Mouse (Mus musculus) heart, postnatal 0 days (tissue): ENCODE measurements around the gene Cdkn2d. TPM values are rescaled to one million over a fixed set of nuclear protein-coding genes. Genes with fewer than 3 reads are reported as not detected.

Source experiments
- ATAC-seq: fragments of 200-750 bp; cut with Nextera tagmentation; 2 replicates; pipeline ENCODE4 v1.8.0; 2017; ENCODE audit warnings: low read depth, moderate number of reproducible peaks, moderate library complexity; ENCODE audit not compliant: insufficient read depth
- DNase-seq: peaks from one replicate; pipeline ENCODE4 v3.0.0-alpha.2; 2016; ENCODE audit warnings: low spot score
- H3K27ac ChIP-seq: fragments of 300-500 bp; sonication (generic); 2 replicates; pipeline ENCODE4 v1.5.1; 2014; ENCODE audit warnings: low read depth, mild to moderate bottlenecking
- H3K27me3 ChIP-seq: fragments of 300-500 bp; sonication (generic); 2 replicates; pipeline ENCODE4 v1.6.1; 2014; ENCODE audit warnings: low read length, mixed read lengths; ENCODE audit not compliant: control insufficient read depth, insufficient read depth
- H3K36me3 ChIP-seq: fragments of 300-500 bp; sonication (generic); replicated peaks from 2 replicates; pipeline ENCODE4 v1.6.1; 2014; ENCODE audit warnings: low read length, mixed read lengths; ENCODE audit not compliant: control insufficient read depth, insufficient read depth
- H3K4me1 ChIP-seq: fragments of 300-500 bp; sonication (generic); 2 replicates; pipeline ENCODE4 v1.6.1; 2014; ENCODE audit warnings: antibody characterized with exemption; ENCODE audit not compliant: control insufficient read depth, insufficient read depth
- H3K4me2 ChIP-seq: fragments of 300-500 bp; sonication (generic); 2 replicates; pipeline ENCODE4 v1.6.1; 2014; ENCODE audit warnings: low read depth, mild to moderate bottlenecking, low read length, moderate library complexity
- H3K4me3 ChIP-seq: fragments of 300-500 bp; sonication (generic); 2 replicates; pipeline ENCODE4 v1.5.1; 2014; ENCODE audit warnings: low read depth, low read length
- H3K9ac ChIP-seq: fragments of 300-500 bp; sonication (generic); replicated peaks from 2 replicates; pipeline ENCODE4 v1.6.1; 2014; ENCODE audit warnings: low read depth, low read length, mixed read lengths
- H3K9me3 ChIP-seq: fragments of 300-500 bp; sonication (generic); replicated peaks from 2 replicates; pipeline ENCODE4 v1.6.1; 2016; ENCODE audit warnings: low read length; ENCODE audit not compliant: control insufficient read depth
- CTCF ChIP-seq: IDR thresholded peaks from 2 replicates; pipeline ENCODE4 v1.5.1; 2016; ENCODE audit warnings: antibody characterized with exemption, control low read depth, low read depth
- EP300 ChIP-seq: IDR thresholded peaks from 2 replicates; pipeline ENCODE4 v1.6.1; 2016; ENCODE audit warnings: antibody characterized with exemption, low read depth
- WGBS: fragments of 180-500 bp; shearing (Covaris S2); extraction: QIAGEN DNeasy Blood & Tissue Kit; methylation state at CpG from one replicate; pipeline ENCODE4 v1.1.7; 2014; 5-methylcytosine and 5-hydroxymethylcytosine counted together
- polyA plus RNA-seq: library from polyadenylated mRNA; unstranded; fragments of >200 nt; fragmentation: Nextera tagmentation; extraction: Ambion mirVana; gene quantifications from 2 replicates; pipeline ENCODE4 v1.2.1, GENCODE M21; 2015
- total RNA-seq: library from RNA; depleted of rRNA; stranded (reverse); fragments of >200 nt; gene quantifications from 2 replicates; pipeline ENCODE4 v1.2.3, GENCODE M21; 2014; ENCODE audit warnings: low replicate concordance

Gene Cdkn2d
- total and polyA plus RNA-seq, 2 experiments from 2014 or later, result 65.8 to 67.4 TPM

DNA sequence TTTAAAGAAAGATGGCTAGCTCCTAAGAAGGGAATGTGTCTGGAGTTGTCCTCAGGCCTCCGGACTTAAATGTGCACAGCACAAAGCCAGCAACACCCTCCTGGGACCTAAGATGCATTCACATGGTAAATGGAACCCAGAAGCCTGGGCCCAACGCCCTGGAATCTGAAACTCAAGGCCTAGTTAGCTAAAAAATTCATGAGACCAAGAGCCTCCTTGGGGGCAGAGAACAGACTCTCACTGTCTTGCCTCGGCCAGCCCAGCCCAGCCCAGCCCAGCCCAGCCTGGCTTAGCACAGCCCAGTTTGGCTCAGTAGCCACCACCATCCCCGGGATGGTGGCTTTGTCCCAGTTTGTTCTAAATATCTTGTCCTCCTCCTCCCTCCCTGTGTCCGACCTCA is 24.2 kb upstream of the Cdkn2d start:
- H3K9me3 ChIP-seq, result no peaks in the 10 kb centered on the region

DNA sequence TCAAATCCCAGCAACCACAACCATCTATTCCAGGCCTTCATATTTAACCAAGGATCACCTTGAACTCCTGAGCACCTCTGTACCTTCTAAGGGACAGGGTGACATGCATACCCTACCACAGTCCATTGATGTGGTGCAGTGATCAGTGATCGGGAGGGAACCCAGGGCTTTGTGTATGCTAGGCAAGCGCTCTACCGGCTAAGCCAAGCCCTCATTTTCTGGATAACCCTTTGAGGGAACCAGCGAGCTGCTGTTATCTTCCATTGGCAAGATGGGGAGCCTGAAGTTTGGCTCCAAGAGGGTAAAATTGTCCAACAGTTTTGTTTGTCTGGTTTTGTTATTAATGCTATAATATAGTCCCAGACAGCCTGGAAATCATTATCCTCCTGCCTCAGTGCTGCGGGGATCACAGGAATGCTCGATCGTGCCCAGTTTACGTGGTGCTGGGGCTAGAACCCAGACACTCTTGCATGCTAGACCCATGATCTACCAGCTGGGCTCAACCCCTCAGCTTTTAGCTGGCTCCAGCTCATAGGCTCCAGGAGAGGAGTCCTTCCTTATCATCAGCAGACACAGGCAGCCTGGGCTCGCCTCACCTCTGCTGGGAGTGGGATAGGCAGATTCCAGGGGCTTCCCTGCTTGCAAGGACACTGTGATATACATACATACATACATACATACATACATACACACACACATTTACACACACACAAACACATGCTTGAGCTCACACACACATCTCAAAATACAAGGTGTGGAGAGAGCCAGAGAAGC is 23.3 kb upstream of the Cdkn2d start:
- WGBS, result 87% methylated on average over 9 of the region's 9 CpGs
- no peak for DNase-seq
- Histone ChIP-seq H3K9me3 (no peaks in the 10 kb centered on the region), H3K4me3 (no peak overlapping the region), H3K4me1 (no peaks in the 10 kb centered on the region), H3K27me3 (peaks cover 12% of the 10 kb centered on the region), H3K36me3 (no peaks in the 10 kb centered on the region), H3K4me2 (no peak overlapping the region), H3K9ac (no peak overlapping the region), H3K27ac (no peak overlapping the region)
- ATAC-seq, result no peak
- no peak for TF ChIP-seq CTCF
- TF ChIP-seq EP300, result no peak

More for the DNA sequence above, 24.2 kb upstream of the Cdkn2d start:
- Histone ChIP-seq H3K27ac (no peak overlapping the region), H3K36me3 (no peaks in the 10 kb centered on the region), H3K4me1 (no peaks in the 10 kb centered on the region), H3K9ac (no peak overlapping the region), H3K4me3 (no peak overlapping the region), H3K27me3 (peaks cover 12% of the 10 kb centered on the region), H3K4me2 (no peak overlapping the region)
- DNase-seq (no peak), ATAC-seq (no peak)
- 55% methylated on average over 5 of the region's 5 CpGs for WGBS
- no peak for TF ChIP-seq CTCF
- no peak for TF ChIP-seq EP300

DNA sequence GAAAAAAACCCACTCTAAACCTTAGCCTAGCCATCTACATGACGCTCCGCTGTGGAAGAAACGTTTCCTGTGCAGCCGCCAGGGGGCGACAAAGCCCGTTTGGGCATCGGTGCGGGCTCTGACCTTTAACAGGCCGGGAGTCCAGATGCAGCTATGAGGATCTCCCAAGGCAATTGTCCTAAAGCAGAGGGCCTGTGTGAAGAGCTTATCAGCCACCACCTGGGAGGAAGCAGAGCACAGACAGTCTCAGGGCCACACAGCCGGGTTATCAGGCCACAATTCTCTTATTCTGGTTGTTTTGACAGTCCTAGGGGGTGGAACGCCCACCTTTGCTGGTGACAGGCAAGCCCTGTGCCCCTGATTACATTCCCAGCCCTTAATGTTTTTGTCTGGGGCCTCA is 22.2 kb upstream of the Cdkn2d start:
- WGBS, result 8% methylated on average over 11 of the region's 11 CpGs
- Histone ChIP-seq H3K27ac (no peak overlapping the region), H3K27me3 (peaks cover 12% of the 10 kb centered on the region), H3K4me1 (no peaks in the 10 kb centered on the region), H3K36me3 (no peaks in the 10 kb centered on the region), H3K9me3 (no peaks in the 10 kb centered on the region), H3K4me2 (no peak overlapping the region), H3K4me3 (no peak overlapping the region), H3K9ac (no peak overlapping the region)
- ATAC-seq (peak; percentile 83), DNase-seq (peak; percentile 87)
- TF ChIP-seq CTCF (peak; percentile 96), EP300 (no peak)

DNA sequence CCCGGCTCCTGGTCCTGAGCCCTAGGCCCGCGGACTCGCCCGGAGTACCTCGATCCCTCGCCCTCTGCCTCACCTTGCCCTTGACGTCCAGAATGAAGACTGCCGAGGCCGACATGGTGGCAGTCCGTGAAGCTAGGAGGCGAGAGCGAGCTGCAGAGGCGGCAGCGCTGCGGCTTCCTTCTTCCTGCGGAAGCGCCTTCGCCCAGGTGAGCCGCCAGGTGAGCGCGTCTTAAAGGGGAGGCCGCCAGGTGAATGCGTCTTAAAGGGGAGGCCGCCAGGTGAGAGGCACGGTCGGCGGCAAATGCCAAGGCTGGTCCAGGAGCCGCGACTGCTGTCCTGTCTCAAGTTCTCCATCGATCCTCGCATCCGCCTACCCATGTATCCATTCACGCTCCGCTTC is 20.9 kb upstream of the Cdkn2d start, which contains the start of gene Ap1m2:
Gene Ap1m2, minus strand, starts transcription at position 204 of the 400 bp plus-strand sequence.
- H3K27ac ChIP-seq, result no peak within 1 kb of the TSS
- H3K9ac ChIP-seq, result no peak within 1 kb of the TSS
- H3K4me3 ChIP-seq, result no peak within 1 kb of the TSS
- no peak within 1 kb of the TSS for H3K4me2 ChIP-seq
- TF ChIP-seq EP300 (no peak), CTCF (no peak)
- 16% methylated on average over 33 of the region's 35 CpGs for WGBS
- DNase-seq, result no peak
- H3K4me1 ChIP-seq, result no peaks in the 10 kb centered on the region
- peaks cover 12% of the 10 kb centered on the region for H3K27me3 ChIP-seq
- no peak for ATAC-seq
- no peaks in the 10 kb centered on the region for H3K9me3 ChIP-seq
- H3K36me3 ChIP-seq, result no peaks in the 10 kb centered on the region

- Histone ChIP-seq H3K27ac (no peak overlapping the region), H3K4me1 (no peaks in the 10 kb centered on the region), H3K36me3 (no peaks in the 10 kb centered on the region), H3K27me3 (peaks cover 12% of the 10 kb centered on the region), H3K4me2 (no peak overlapping the region), H3K9ac (no peak overlapping the region), H3K4me3 (no peak overlapping the region), H3K9me3 (no peaks in the 10 kb centered on the region)
- ATAC-seq (no peak), DNase-seq (no peak)
- WGBS, result 35% methylated on average over 7 of the region's 7 CpGs
- TF ChIP-seq CTCF (no peak), EP300 (no peak)
These were observed 20.5 kb upstream of the Cdkn2d start for GRCm38 (mm10) chr9:21311695-21312094.
